Mouse (Mus musculus): Measurements from ENCODE around the gene Col8a2. TPM values are rescaled to one million over a fixed set of nuclear protein-coding genes. Genes with fewer than 3 reads are reported as not detected.

Gene Col8a2
- polyA plus RNA-seq, 1 experiment from 2014 or later = 5.3 TPM

GRCm38 (mm10) chr4:126251655-126252254 lies 34.8 kb upstream of the Col8a2 start:
- peak overlapping the region; percentile 5; the same call in 1 of the 2 replicates for H3K4me3 ChIP-seq (ENCODE audit: low read depth, low read length)
- DNase-seq (ENCODE audit: low spot score) = no peak

GRCm38 (mm10) chr4:126252411-126253237 lies 34.0 kb upstream of the Col8a2 start:
- Histone ChIP-seq H3K9me3 (ENCODE audit: control insufficient read depth, low read length) (no peaks in the 10 kb centered on the region), H3K36me3 (ENCODE audit: control insufficient read depth, insufficient read depth, low read length) (no peaks in the 10 kb centered on the region), H3K27ac (ENCODE audit: low read depth) (peak overlapping the region; percentile 55; the same call in 1 of the 2 replicates), H3K4me2 (ENCODE audit: low read length) (peak overlapping the region; percentile 3), H3K4me1 (replicated peaks; ENCODE audit: control insufficient read depth, insufficient read depth, low read length) (peaks cover 50% of the 10 kb centered on the region), H3K27me3 (replicated peaks; ENCODE audit: control insufficient read depth, insufficient read depth, low read length) (no peaks in the 10 kb centered on the region), H3K9ac (ENCODE audit: low read length) (no peak overlapping the region), H3K4me3 (ENCODE audit: low read depth, low read length) (no peak overlapping the region)
- WGBS = 79% methylated on average over 17 of the region's 17 CpGs
- DNase-seq (ENCODE audit: low spot score) (no peak), ATAC-seq (replicated peaks; ENCODE audit: low FRiP score, low TSS enrichment, low read depth) (no peak)

More at GRCm38 (mm10) chr4:126251655-126252254, 34.8 kb upstream of the Col8a2 start:
- WGBS = 59% methylated on average over 11 of the region's 11 CpGs
- no peaks in the 10 kb centered on the region for H3K9me3 ChIP-seq (ENCODE audit: control insufficient read depth, low read length)
- H3K9ac ChIP-seq (ENCODE audit: low read length) = 0 out of 2 replicates have a peak overlapping the region, but pooled peaks have one; percentile 2
- peak overlapping the region; percentile 55 for H3K27ac ChIP-seq (ENCODE audit: low read depth)
- ATAC-seq (replicated peaks; ENCODE audit: low FRiP score, low TSS enrichment, low read depth) = no peak
- no peaks in the 10 kb centered on the region for H3K27me3 ChIP-seq (replicated peaks; ENCODE audit: control insufficient read depth, insufficient read depth, low read length)
- H3K4me2 ChIP-seq (ENCODE audit: low read length) = peak overlapping the region; percentile 3
- H3K36me3 ChIP-seq (ENCODE audit: control insufficient read depth, insufficient read depth, low read length) = no peaks in the 10 kb centered on the region
- peaks cover 42% of the 10 kb centered on the region for H3K4me1 ChIP-seq (replicated peaks; ENCODE audit: control insufficient read depth, insufficient read depth, low read length)

DNA sequence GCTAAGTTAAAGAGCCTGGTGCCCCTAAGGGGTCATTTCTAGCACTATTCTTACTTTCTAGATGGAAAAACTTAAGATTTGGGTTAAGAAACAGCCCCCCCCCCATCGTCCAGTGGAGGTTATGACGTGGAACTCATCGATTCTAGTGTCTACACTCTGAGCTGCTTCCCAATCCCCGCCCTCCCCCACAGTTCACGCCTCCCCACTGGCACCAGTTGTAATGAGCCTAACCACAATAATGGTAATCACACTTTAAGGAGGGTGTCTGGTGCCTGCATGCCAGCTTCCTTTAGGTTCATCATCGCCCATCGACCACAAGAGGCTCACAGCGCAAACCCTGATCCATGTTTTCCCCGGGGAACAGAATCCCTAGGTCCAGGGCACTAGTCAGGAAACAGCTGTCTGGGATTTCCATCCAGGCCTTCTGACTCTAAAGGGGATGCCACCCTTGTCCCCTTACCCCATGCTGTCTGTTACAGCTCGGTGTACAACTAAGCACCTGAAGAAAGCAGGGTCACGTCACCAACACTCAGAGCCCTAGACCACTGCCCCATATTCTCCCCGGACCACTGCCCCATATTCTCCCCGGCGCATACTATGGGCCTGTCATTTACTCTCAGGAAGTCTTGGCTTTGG lies 32.8 kb upstream of the Col8a2 start:
- no peak overlapping the region for H3K27ac ChIP-seq (ENCODE audit: low read depth)
- H3K4me3 ChIP-seq (ENCODE audit: low read depth, low read length) = peak overlapping the region; percentile 92

DNA sequence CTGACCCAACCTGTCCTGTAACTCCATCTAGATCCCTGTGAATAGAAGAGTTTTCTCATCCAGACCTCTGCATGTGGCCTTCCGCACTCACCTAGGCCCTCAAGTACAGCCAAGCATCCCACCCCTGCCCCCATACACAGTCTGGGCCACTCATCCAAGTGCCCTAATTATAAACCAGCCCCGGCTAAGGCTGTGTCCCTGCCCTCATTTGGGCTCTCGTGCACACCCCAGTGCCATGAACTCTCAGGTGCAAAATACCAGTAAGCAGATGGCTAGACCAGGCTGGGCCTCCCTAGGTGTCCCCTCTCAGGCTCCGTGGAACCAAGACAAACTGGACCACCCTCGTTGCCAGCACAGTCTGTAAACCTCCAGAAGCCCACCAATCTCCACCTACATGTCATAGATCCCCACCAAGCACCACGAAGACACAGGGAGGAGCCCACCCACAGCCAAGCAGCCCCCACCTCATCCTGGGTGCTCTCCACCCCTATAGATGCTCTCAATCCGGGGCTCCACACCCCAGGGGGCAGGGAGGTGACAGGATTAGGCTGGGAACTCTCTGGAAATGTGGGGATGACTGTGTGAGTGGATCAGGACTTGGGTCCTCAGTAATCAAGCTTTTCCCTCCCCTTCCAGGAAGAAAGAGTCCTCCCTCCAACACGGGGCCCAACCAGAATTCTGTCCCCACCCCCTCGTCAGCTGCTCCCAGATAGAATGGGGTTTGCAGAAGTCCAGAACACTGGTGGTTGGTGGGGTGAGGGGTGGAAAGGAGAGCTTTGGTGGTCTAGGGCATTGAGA lies 32.1 kb upstream of the Col8a2 start:
- Histone ChIP-seq H3K4me2 (ENCODE audit: low read length) (peak overlapping the region; percentile 91), H3K27me3 (replicated peaks; ENCODE audit: control insufficient read depth, insufficient read depth, low read length) (no peaks in the 10 kb centered on the region), H3K36me3 (ENCODE audit: control insufficient read depth, insufficient read depth, low read length) (no peaks in the 10 kb centered on the region), H3K4me1 (replicated peaks; ENCODE audit: control insufficient read depth, insufficient read depth, low read length) (peaks cover 65% of the 10 kb centered on the region), H3K9ac (ENCODE audit: low read length) (peak overlapping the region; percentile 97), H3K4me3 (ENCODE audit: low read depth, low read length) (peak overlapping the region; percentile 92), H3K9me3 (ENCODE audit: control insufficient read depth, low read length) (no peaks in the 10 kb centered on the region), H3K27ac (ENCODE audit: low read depth) (peak overlapping the region; percentile 95; the same call in 1 of the 2 replicates)
- WGBS = 19% methylated on average over 9 of the region's 9 CpGs
- ATAC-seq (replicated peaks; ENCODE audit: low FRiP score, low TSS enrichment, low read depth) (no peak), DNase-seq (ENCODE audit: low spot score) (no peak)

More for the DNA sequence above, 32.8 kb upstream of the Col8a2 start:
- WGBS = 81% methylated on average over 14 of the region's 14 CpGs
- DNase-seq (ENCODE audit: low spot score) = no peak
- H3K9ac ChIP-seq (ENCODE audit: low read length) = peak overlapping the region; percentile 97
- no peak for ATAC-seq (replicated peaks; ENCODE audit: low FRiP score, low TSS enrichment, low read depth)
- peaks cover 57% of the 10 kb centered on the region for H3K4me1 ChIP-seq (replicated peaks; ENCODE audit: control insufficient read depth, insufficient read depth, low read length)
- no peaks in the 10 kb centered on the region for H3K36me3 ChIP-seq (ENCODE audit: control insufficient read depth, insufficient read depth, low read length)
- no peaks in the 10 kb centered on the region for H3K27me3 ChIP-seq (replicated peaks; ENCODE audit: control insufficient read depth, insufficient read depth, low read length)
- peak overlapping the region; percentile 91 for H3K4me2 ChIP-seq (ENCODE audit: low read length)
- H3K9me3 ChIP-seq (ENCODE audit: control insufficient read depth, low read length) = no peaks in the 10 kb centered on the region

GRCm38 (mm10) chr4:126255113-126256001 lies 31.2 kb upstream of the Col8a2 start:
- Histone ChIP-seq H3K4me2 (ENCODE audit: low read length) (peak overlapping the region; percentile 91), H3K4me3 (ENCODE audit: low read depth, low read length) (peak overlapping the region; percentile 92), H3K9me3 (ENCODE audit: control insufficient read depth, low read length) (no peaks in the 10 kb centered on the region), H3K36me3 (ENCODE audit: control insufficient read depth, insufficient read depth, low read length) (no peaks in the 10 kb centered on the region), H3K9ac (ENCODE audit: low read length) (peak overlapping the region; percentile 97), H3K4me1 (replicated peaks; ENCODE audit: control insufficient read depth, insufficient read depth, low read length) (peaks cover 71% of the 10 kb centered on the region), H3K27me3 (replicated peaks; ENCODE audit: control insufficient read depth, insufficient read depth, low read length) (no peaks in the 10 kb centered on the region), H3K27ac (ENCODE audit: low read depth) (peak overlapping the region; percentile 95)
- DNase-seq (ENCODE audit: low spot score) (peak; percentile 73), ATAC-seq (replicated peaks; ENCODE audit: low FRiP score, low TSS enrichment, low read depth) (no peak)
- WGBS = under 1% methylated on average over 48 of the region's 50 CpGs

- no peaks in the 10 kb centered on the region for H3K9me3 ChIP-seq (ENCODE audit: control insufficient read depth, low read length)
- WGBS = under 1% methylated on average over 59 of the region's 59 CpGs
- peak within 1 kb of the TSS; percentile 92 for H3K4me3 ChIP-seq (ENCODE audit: low read depth, low read length)
- DNase-seq (ENCODE audit: low spot score) = peak; percentile 96
- H3K4me1 ChIP-seq (replicated peaks; ENCODE audit: control insufficient read depth, insufficient read depth, low read length) = peaks cover 71% of the 10 kb centered on the region
- no peaks in the 10 kb centered on the region for H3K27me3 ChIP-seq (replicated peaks; ENCODE audit: control insufficient read depth, insufficient read depth, low read length)
- H3K9ac ChIP-seq (ENCODE audit: low read length) = peak within 1 kb of the TSS; percentile 97
- peak within 1 kb of the TSS; percentile 95 for H3K27ac ChIP-seq (ENCODE audit: low read depth)
- ATAC-seq (replicated peaks; ENCODE audit: low FRiP score, low TSS enrichment, low read depth) = peak; percentile 85
- peak within 1 kb of the TSS; percentile 91 for H3K4me2 ChIP-seq (ENCODE audit: low read length)
- no peaks in the 10 kb centered on the region for H3K36me3 ChIP-seq (ENCODE audit: control insufficient read depth, insufficient read depth, low read length)
Observed at GRCm38 (mm10) chr4:126256131-126256791, 30.3 kb upstream of the Col8a2 start, which contains the start of gene Map7d1. Map7d1 (minus strand) TSS chr4:126256343.

Measured in intestine, embryonic 14.5 days (tissue).